Mouse (Mus musculus): ENCODE data around the gene Cdhr3. TPM values are rescaled to one million over a fixed set of nuclear protein-coding genes. Genes with fewer than 3 reads are reported as not detected.
A peak's percentile ranks its signal among the peaks of the same experiment; 100 is the strongest.
"Not testable (repeated sequence)": the region's sequence is repeated elsewhere in the genome, so short reads cannot be mapped to it uniquely, and the experiment has no call there.

Cdhr3 gene
- polyA plus RNA-seq, 1 experiment from 2014 or later: 0.25 TPM

DNA sequence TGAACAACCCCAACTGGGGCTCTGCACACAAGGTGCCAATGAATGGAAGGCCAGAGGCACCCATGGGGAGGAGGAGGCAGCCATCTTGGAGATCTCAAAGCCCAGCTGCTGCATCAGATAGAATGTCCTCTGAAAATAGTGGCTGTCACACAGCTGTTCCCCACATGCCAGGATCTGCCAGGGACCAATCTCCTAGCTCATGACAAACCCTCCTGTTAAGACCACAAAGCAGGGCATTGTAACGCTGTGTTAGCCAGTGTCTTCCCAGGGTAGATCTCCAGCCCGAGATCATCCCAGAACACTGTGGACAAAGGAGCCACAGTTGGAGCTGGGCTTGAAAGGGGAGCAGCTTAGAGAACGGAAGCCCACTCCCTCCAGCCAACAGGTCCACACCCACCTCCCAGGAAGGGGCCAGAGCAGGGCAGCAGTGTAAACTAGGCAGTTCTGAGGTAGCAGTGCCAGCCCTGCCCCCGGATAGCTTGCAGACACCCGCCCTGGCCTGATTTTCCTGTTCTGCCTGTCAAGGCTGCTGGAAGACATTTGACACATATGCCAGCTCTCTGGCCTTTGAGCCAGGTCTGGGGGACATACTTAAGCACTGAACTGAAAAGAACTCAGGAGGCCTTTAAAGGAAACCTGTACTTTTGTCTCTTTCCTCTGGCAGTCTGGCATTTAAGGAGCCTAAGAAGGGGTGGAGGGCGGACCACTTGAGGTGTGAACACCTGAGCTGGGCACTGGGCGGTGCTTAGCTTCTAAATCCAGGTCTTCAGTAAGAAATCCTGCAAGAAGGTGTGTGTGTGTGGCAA, 84.2 kb downstream of the Cdhr3 start:
- no peak overlapping the region for H3K4me2 ChIP-seq (ENCODE audit: low read length)
- no peaks in the 10 kb centered on the region for H3K36me3 ChIP-seq (ENCODE audit: control insufficient read depth, insufficient read depth, low read length)
- no peak overlapping the region for H3K4me3 ChIP-seq (ENCODE audit: low read length)
- no peak overlapping the region for H3K27ac ChIP-seq (ENCODE audit: low read depth, low read length)
- no peak overlapping the region for H3K9ac ChIP-seq (ENCODE audit: low read depth, low read length)
- H3K9me3 ChIP-seq (ENCODE audit: control insufficient read depth, low read length): no peaks in the 10 kb centered on the region
- peak; percentile 30; the same call in 1 of the 2 replicates for ATAC-seq
- WGBS: 51% methylated on average over 7 of the region's 7 CpGs
- no peaks in the 10 kb centered on the region for H3K4me1 ChIP-seq (ENCODE audit: control insufficient read depth, insufficient read depth, low read depth, low read length)
- H3K27me3 ChIP-seq (replicated peaks; ENCODE audit: control insufficient read depth, insufficient read depth, low read length): no peaks in the 10 kb centered on the region

DNA sequence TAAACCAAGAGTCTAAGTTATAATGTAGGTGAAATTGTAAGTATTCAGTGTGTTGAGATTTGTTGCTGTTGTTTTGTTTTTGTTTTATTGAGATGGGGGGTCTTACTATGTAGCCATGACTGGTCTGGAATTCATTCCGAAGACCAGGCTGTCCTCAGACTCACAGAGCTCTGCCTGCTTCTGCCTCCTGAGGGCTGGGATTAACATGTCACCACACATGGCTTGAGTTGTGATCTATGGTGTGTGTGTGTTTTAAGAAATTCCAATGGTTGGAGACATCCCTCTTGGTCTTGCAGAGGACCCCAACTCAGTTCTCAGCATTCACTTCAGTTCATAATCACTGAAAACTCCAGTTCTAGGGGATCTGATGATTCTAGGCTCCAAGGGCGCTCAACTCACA, 85.5 kb downstream of the Cdhr3 start:
- no peak overlapping the region for H3K4me3 ChIP-seq (ENCODE audit: low read length)
- no peak for ATAC-seq
- no peaks in the 10 kb centered on the region for H3K4me1 ChIP-seq (ENCODE audit: control insufficient read depth, insufficient read depth, low read depth, low read length)
- H3K4me2 ChIP-seq (ENCODE audit: low read length): no peak overlapping the region
- H3K9me3 ChIP-seq (ENCODE audit: control insufficient read depth, low read length): no peaks in the 10 kb centered on the region
- no peaks in the 10 kb centered on the region for H3K36me3 ChIP-seq (ENCODE audit: control insufficient read depth, insufficient read depth, low read length)
- no peak overlapping the region for H3K9ac ChIP-seq (ENCODE audit: low read depth, low read length)
- no peak overlapping the region for H3K27ac ChIP-seq (ENCODE audit: low read depth, low read length)
- no peaks in the 10 kb centered on the region for H3K27me3 ChIP-seq (replicated peaks; ENCODE audit: control insufficient read depth, insufficient read depth, low read length)
- 93% methylated on average over 2 of the region's 2 CpGs for WGBS

DNA sequence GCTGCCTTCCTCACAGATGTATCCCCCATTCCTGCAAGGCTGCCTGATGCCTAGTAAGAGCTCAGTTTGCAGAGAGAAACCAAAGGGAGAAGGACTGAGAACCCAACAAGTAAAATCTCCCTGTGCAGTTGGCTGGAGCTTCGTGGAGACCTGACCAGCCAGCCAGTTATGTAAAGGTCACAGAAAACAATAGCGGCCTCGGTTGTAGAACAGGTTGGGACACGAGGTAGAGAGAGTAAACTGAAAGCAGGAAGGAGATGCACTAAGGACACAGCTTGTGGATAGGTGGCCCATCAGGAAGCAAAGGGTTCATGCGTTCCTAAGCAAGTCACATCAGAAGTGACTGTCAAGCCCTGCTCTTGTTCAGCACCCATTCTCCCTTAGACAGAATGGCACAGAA, 86.8 kb downstream of the Cdhr3 start:
- no peak overlapping the region for H3K4me3 ChIP-seq (ENCODE audit: low read length)
- no peaks in the 10 kb centered on the region for H3K27me3 ChIP-seq (replicated peaks; ENCODE audit: control insufficient read depth, insufficient read depth, low read length)
- H3K9ac ChIP-seq (ENCODE audit: low read depth, low read length): no peak overlapping the region
- H3K4me1 ChIP-seq (ENCODE audit: control insufficient read depth, insufficient read depth, low read depth, low read length): no peaks in the 10 kb centered on the region
- H3K4me2 ChIP-seq (ENCODE audit: low read length): no peak overlapping the region
- no peaks in the 10 kb centered on the region for H3K9me3 ChIP-seq (ENCODE audit: control insufficient read depth, low read length)
- H3K36me3 ChIP-seq (ENCODE audit: control insufficient read depth, insufficient read depth, low read length): no peaks in the 10 kb centered on the region
- WGBS: 85% methylated on average over 5 of the region's 5 CpGs
- no peak for ATAC-seq
- no peak overlapping the region for H3K27ac ChIP-seq (ENCODE audit: low read depth, low read length)

DNA sequence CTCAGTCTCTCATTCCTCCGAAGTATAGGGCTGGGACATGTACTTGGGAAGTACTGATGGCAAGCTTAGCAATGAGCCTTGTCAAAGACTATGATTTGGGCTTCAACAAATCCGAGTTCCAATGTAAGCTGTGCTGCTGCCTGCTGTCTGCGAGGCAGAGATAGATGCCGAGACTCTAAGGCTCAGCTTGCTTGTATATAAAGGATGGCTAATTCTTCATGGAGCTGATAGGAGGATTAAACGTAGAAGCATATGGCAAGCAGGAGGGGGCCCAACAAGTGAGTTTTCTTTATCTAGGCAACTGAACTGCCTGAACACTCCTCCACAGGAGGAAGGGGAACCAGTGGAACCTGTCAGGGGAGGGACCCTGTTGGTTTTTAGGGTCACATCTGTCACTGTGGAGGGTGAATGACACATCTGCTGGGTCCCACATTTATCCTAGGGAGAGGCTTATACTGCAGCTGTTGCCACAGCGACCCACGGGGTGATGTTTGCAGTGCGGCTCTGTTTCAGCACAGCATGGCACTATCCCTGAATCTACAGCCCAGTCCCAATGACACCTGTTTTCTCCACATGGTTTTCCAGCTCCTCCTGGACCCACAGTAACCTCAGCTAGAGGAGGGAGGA, 89.2 kb downstream of the Cdhr3 start:
- H3K27ac ChIP-seq (ENCODE audit: low read depth, low read length): no peak overlapping the region
- H3K4me3 ChIP-seq (ENCODE audit: low read length): no peak overlapping the region
- ATAC-seq: peak; percentile 45; the same call in 1 of the 2 replicates
- H3K4me2 ChIP-seq (ENCODE audit: low read length): no peak overlapping the region
- H3K4me1 ChIP-seq (ENCODE audit: control insufficient read depth, insufficient read depth, low read depth, low read length): no peaks in the 10 kb centered on the region
- WGBS: 55% methylated on average over 8 of the region's 8 CpGs
- no peaks in the 10 kb centered on the region for H3K9me3 ChIP-seq (ENCODE audit: control insufficient read depth, low read length)
- no peaks in the 10 kb centered on the region for H3K27me3 ChIP-seq (replicated peaks; ENCODE audit: control insufficient read depth, insufficient read depth, low read length)
- H3K36me3 ChIP-seq (ENCODE audit: control insufficient read depth, insufficient read depth, low read length): no peaks in the 10 kb centered on the region
- H3K9ac ChIP-seq (ENCODE audit: low read depth, low read length): no peak overlapping the region

DNA sequence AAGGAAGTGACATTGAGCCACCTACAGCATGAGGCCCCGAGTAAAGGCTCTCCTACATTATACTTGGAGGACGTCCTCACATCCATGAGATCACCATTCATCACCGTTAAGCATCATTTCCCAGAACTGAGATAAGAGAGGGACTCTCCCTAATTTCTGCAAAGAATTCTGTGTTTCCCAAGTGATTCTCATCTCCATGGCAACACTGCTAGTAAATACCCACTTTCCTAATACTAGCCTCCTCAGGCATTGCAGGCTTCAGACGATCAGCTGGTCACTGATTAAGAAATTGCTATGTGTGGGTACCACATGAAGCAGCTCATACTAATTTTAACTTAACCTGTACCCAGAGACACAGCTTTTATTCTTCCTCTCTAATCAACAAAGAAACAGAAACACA, 92.3 kb downstream of the Cdhr3 start:
- Histone ChIP-seq H3K36me3 (ENCODE audit: control insufficient read depth, insufficient read depth, low read length) (no peaks in the 10 kb centered on the region), H3K27ac (ENCODE audit: low read depth, low read length) (no peak overlapping the region), H3K27me3 (replicated peaks; ENCODE audit: control insufficient read depth, insufficient read depth, low read length) (no peaks in the 10 kb centered on the region), H3K4me1 (ENCODE audit: control insufficient read depth, insufficient read depth, low read depth, low read length) (no peaks in the 10 kb centered on the region), H3K4me2 (ENCODE audit: low read length) (no peak overlapping the region), H3K9ac (ENCODE audit: low read depth, low read length) (no peak overlapping the region), H3K4me3 (ENCODE audit: low read length) (no peak overlapping the region), H3K9me3 (ENCODE audit: control insufficient read depth, low read length) (no peaks in the 10 kb centered on the region)
- peak; percentile 51; the same call in 1 of the 2 replicates for ATAC-seq
- 57% methylated on average over 4 of the region's 4 CpGs for WGBS

DNA sequence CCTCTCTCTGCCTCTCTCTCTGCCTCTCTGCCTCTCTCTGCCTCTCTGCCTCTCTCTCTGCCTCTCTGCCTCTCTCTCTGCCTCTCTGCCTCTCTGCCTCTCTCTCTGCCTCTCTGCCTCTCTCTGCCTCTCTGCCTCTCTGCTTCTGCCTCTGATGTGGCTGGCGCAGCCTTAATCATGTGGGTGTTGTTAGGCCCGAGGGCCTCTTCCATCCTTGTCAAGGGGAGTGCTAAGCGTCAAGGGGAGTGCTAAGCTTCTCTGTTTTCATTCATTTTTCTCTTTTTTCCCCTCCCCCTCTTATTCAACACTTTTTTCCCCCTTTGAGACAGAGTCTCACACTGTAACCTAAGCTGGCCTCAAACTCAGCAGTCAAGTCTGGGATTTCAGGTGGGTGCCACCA, 92.9 kb downstream of the Cdhr3 start:
- H3K4me1 ChIP-seq (ENCODE audit: control insufficient read depth, insufficient read depth, low read depth, low read length); H3K27me3 ChIP-seq (replicated peaks; ENCODE audit: control insufficient read depth, insufficient read depth, low read length); H3K4me3 ChIP-seq (ENCODE audit: low read length); H3K27ac ChIP-seq (ENCODE audit: low read depth, low read length); H3K4me2 ChIP-seq (ENCODE audit: low read length); H3K9ac ChIP-seq (ENCODE audit: low read depth, low read length); H3K36me3 ChIP-seq (ENCODE audit: control insufficient read depth, insufficient read depth, low read length); H3K9me3 ChIP-seq (ENCODE audit: control insufficient read depth, low read length): not testable (repeated sequence)
- 0 out of 2 replicates have a peak, but pooled peaks have one; percentile 8 for ATAC-seq
- 28% methylated on average over 3 of the region's 3 CpGs for WGBS

DNA sequence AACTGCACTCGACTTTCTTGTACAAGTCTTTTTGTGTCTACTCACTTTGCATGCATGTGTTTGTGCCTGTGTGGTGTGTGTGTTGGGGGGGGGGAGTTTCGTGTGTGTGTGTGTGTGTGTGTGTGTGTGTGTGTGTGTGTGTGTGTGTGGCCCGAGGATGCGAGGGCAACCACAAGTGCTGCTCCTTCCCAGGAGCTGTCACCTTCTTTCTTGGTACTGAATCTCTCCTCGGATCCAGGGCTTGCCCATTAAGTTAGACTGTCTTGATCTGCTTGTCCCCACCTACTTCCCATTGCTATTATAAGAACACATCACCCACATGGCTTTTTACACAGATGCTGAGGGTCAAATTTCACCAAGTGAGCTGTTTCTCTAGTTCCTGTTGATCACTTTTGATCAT, 93.9 kb downstream of the Cdhr3 start:
- Histone ChIP-seq H3K9ac (ENCODE audit: low read depth, low read length) (no peak overlapping the region), H3K4me2 (ENCODE audit: low read length) (no peak overlapping the region), H3K36me3 (ENCODE audit: control insufficient read depth, insufficient read depth, low read length) (no peaks in the 10 kb centered on the region), H3K27me3 (replicated peaks; ENCODE audit: control insufficient read depth, insufficient read depth, low read length) (no peaks in the 10 kb centered on the region), H3K9me3 (ENCODE audit: control insufficient read depth, low read length) (no peaks in the 10 kb centered on the region), H3K4me1 (ENCODE audit: control insufficient read depth, insufficient read depth, low read depth, low read length) (no peaks in the 10 kb centered on the region), H3K4me3 (ENCODE audit: low read length) (no peak overlapping the region), H3K27ac (ENCODE audit: low read depth, low read length) (no peak overlapping the region)
- WGBS: 74% methylated on average over 5 of the region's 5 CpGs
- no peak for ATAC-seq

DNA sequence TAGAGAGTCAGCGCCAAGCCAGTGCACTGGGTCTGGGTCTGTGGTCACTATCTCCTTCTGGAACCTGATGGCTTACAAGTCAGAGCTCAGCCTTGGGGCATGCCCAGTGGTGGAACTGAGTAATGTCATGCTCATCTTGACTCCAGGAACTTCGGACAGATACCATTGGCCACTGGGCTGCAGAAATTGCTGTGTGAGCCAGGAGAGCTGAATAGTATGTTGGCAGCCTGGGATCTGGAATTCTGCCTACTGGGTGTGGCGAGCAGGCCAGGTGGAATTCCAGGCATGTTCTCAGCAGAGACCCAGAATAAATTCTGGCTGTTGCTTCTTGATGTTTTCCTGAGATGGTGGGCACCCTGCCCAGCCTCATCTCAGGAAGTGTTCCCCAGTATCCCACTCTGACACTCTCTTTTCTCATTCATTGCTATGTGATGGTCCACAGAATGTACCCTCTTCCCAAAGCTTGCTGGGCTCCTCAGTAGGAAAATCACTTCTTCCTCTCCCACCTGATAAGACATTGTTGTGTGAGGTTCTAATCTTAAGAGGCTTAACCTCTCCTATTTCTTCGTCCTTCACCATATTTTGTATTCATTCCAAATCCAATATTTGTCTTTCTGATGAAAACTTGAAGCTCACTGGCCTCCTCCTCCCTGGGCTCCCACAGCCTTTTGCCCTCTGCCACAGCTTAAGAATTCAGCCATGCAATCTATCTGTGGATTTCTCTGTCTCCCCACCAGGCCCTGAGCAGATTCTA, 97.4 kb downstream of the Cdhr3 start:
- Histone ChIP-seq H3K4me1 (ENCODE audit: control insufficient read depth, insufficient read depth, low read depth, low read length) (no peaks in the 10 kb centered on the region), H3K9me3 (ENCODE audit: control insufficient read depth, low read length) (no peaks in the 10 kb centered on the region), H3K27me3 (replicated peaks; ENCODE audit: control insufficient read depth, insufficient read depth, low read length) (no peaks in the 10 kb centered on the region), H3K27ac (ENCODE audit: low read depth, low read length) (no peak overlapping the region), H3K36me3 (ENCODE audit: control insufficient read depth, insufficient read depth, low read length) (no peaks in the 10 kb centered on the region), H3K9ac (ENCODE audit: low read depth, low read length) (no peak overlapping the region), H3K4me3 (ENCODE audit: low read length) (no peak overlapping the region), H3K4me2 (ENCODE audit: low read length) (no peak overlapping the region)
- WGBS: 79% methylated on average over 4 of the region's 4 CpGs
- no peak for ATAC-seq

DNA sequence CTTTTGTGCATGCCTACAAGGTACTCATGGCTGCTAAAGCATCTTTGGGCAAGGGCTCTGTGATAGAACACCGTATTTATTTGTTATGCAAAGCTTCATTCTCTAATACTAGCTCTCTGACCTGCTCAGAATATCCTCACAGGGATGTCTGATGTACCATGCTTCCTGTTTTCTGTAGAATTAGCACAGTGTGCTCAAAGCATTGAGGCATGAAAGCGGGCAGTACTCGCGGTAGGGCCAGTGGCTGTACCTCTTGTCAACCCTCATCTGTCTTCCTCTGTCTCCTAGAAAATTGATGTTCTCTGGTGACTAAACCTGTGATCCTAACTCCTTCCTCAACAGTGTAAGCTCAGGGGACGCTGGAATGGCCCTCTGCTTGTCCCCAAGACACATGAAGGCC, 98.6 kb downstream of the Cdhr3 start:
- Histone ChIP-seq H3K9me3 (ENCODE audit: control insufficient read depth, low read length) (no peaks in the 10 kb centered on the region), H3K4me2 (ENCODE audit: low read length) (no peak overlapping the region), H3K36me3 (ENCODE audit: control insufficient read depth, insufficient read depth, low read length) (no peaks in the 10 kb centered on the region), H3K9ac (ENCODE audit: low read depth, low read length) (no peak overlapping the region), H3K4me3 (ENCODE audit: low read length) (no peak overlapping the region), H3K27ac (ENCODE audit: low read depth, low read length) (no peak overlapping the region), H3K27me3 (replicated peaks; ENCODE audit: control insufficient read depth, insufficient read depth, low read length) (no peaks in the 10 kb centered on the region), H3K4me1 (ENCODE audit: control insufficient read depth, insufficient read depth, low read depth, low read length) (no peaks in the 10 kb centered on the region)
- no peak for ATAC-seq
- 78% methylated on average over 5 of the region's 5 CpGs for WGBS

Data from hindbrain, embryonic 16.5 days (tissue).